Mouse (Mus musculus) heart, embryonic 14.5 days (tissue): ENCODE results near the gene Aldh2. TPM values are rescaled to one million over a fixed set of nuclear protein-coding genes. Genes with fewer than 3 reads are reported as not detected.

Experiments
- polyA plus RNA-seq: library from polyadenylated mRNA; unstranded; fragments of >200 nt; fragmentation: Nextera tagmentation; extraction: Ambion mirVana; gene quantifications from 2 replicates; pipeline ENCODE4 v1.2.1, GENCODE M21; 2014

Aldh2 gene
- polyA plus RNA-seq, 1 experiment from 2014 or later, result 32.0 TPM

Other genes starting within 250 kb of the Aldh2 start
- gene Trafd1, start 208.2 kb downstream of the Aldh2 start, polyA plus RNA-seq, result 70.7 and 71.3 TPM in 2 replicates
- gene Naa25, start 195.9 kb downstream of the Aldh2 start, polyA plus RNA-seq, result 30.9 and 32.8 TPM in 2 replicates
- 4.2 TPM in 2 replicates for gene Tmem116, start 141.9 kb downstream of the Aldh2 start, polyA plus RNA-seq
- gene Erp29, start 141.3 kb downstream of the Aldh2 start, polyA plus RNA-seq, result 121 and 123 TPM in 2 replicates
- 0.18 and 0.26 TPM in 2 replicates for gene Adam1b, start 90.4 kb downstream of the Aldh2 start, polyA plus RNA-seq
- gene Adam1a, start 48.3 kb downstream of the Aldh2 start, polyA plus RNA-seq, result 1.1 and 1.5 TPM in 2 replicates
- 0.26 TPM in 1 of 2 replicates, not detected in the other for gene Gm42878, start 48.3 kb downstream of the Aldh2 start, polyA plus RNA-seq
- gene Mapkapk5, start 47.9 kb downstream of the Aldh2 start, polyA plus RNA-seq, result 37.0 and 43.7 TPM in 2 replicates
- 7.2 and 7.3 TPM in 2 replicates for gene Acad12, start 25.1 kb upstream of the Aldh2 start, polyA plus RNA-seq
- gene Acad10, start 66.7 kb upstream of the Aldh2 start, polyA plus RNA-seq, result 1.1 and 1.5 TPM in 2 replicates
- gene Brap, start 66.7 kb upstream of the Aldh2 start, polyA plus RNA-seq, result 26.6 and 26.9 TPM in 2 replicates
- gene Atxn2, start 117.5 kb upstream of the Aldh2 start, polyA plus RNA-seq, result 84.8 and 86.9 TPM in 2 replicates
- 16.5 and 18.1 TPM in 2 replicates for gene Sh2b3, start 243.8 kb upstream of the Aldh2 start, polyA plus RNA-seq